13 mouse cellular contexts compared by ENCODE assay signal in the genomic region with DNA sequence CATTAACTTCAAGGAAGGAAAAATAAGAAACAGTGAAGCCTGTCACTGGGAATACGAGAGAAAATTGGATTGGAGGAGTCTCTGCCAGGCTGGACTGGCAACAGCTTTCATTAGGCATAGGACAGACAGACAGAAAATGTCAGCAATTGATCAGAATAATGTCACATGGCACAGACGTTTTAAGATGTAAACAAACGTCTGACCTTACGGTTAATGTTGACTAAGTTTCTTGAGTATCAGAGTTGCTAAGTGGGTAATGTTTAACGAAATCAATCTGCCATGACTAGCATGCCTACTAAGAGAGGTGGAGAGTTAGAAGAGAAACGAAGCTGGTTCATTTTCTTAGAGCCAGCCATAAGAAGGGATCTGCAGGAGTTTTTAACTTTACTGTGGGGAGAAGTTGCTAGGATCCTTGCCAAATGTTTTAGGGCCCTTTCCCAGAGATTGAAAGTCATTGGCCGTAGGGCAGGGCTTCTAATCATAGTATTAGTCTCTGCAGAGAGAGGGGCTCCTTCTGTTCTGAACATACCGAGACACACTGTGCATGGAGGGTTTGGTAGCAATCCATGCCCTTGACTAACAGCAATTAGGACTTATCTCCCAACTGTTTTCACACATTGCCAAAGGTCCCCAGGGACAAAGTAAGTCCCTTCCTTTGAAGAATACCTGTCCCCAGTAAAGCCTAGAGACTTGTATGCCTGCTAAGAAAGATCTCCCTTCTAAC. TPM values are rescaled to one million over a fixed set of nuclear protein-coding genes. Genes with fewer than 3 reads are reported as not detected.
DNase-seq lines count a peak whose midpoint lies in the region; ATAC-seq and TF ChIP-seq lines count a peak whose summit lies in the region.
"Had no signal": no experiment of that assay in that cellular context is flagged by ENCODE, and none has a peak within 500 bp of the region (broad histone marks: within the 10 kb centered on the region; RNA-seq: fewer than 3 reads in every experiment).

No protein-coding gene starts in this region.

- WGBS in liver, embryonic 13.5 days (ENCODE audit: insufficient replicate concordance), result 62% methylated on average over 8 of the region's 8 CpGs

- H3K36me3 ChIP-seq in testis, adult 2 months (ENCODE audit: control insufficient read depth, insufficient read depth, low read length), result no peaks in the 10 kb centered on the region
- H3K36me3 ChIP-seq in liver, embryonic 13.5 days, result no peaks in the 10 kb centered on the region
- H3K36me3 ChIP-seq: forebrain, embryonic 10.5 days; liver, embryonic 15.5 days had no signal

- H3K9me3 ChIP-seq in liver, embryonic 13.5 days (replicated peaks), result no peaks in the 10 kb centered on the region
- H3K9me3 ChIP-seq: forebrain, embryonic 10.5 days; liver, embryonic 15.5 days had no signal

- H3K9ac ChIP-seq in liver, embryonic 13.5 days, result no peak overlapping the region
- H3K9ac ChIP-seq: liver, embryonic 15.5 days had no signal

- intact Hi-C loops in heart, postnatal 36 days (cut with DNase I), result loop anchor here (5.0 kb wide), 3 partner anchors 89 to 164 kb away; no protein-coding TSS in a partner anchor

- H3K4me3 ChIP-seq in testis, adult 2 months (ENCODE audit: control insufficient read depth, low read depth, low read length), result no peak overlapping the region
- no peak overlapping the region for H3K4me3 ChIP-seq in liver, embryonic 13.5 days (replicated peaks)
- H3K4me3 ChIP-seq: forebrain, embryonic 10.5 days; liver, embryonic 15.5 days; myocyte had no signal

- no peaks in the 10 kb centered on the region for H3K4me1 ChIP-seq in testis, adult 2 months (ENCODE audit: control insufficient read depth, insufficient read depth, low read length)
- peaks cover 62% of the 10 kb centered on the region for H3K4me1 ChIP-seq in liver, embryonic 13.5 days (replicated peaks)

- TF ChIP-seq CTCF in testis, adult 2 months (IDR thresholded peaks at IDR 0.05; ENCODE audit: control insufficient read depth, insufficient read depth, insufficient replicate concordance, low read depth, low read length), result no peak

- H3K4me2 ChIP-seq in liver, embryonic 13.5 days, result no peak overlapping the region
- H3K4me2 ChIP-seq: liver, embryonic 15.5 days had no signal

- no peak for TF ChIP-seq POLR2A in testis, adult 2 months (IDR thresholded peaks at IDR 0.05; ENCODE audit: control insufficient read depth, low read depth, low read length)

- ATAC-seq in liver, embryonic 13.5 days (ENCODE audit: low read depth), result no peak
- no peak for ATAC-seq in activated CD4-positive, CD25-positive, alpha-beta regulatory T cell, adult 4 months
- ATAC-seq: Patski had no signal

- DNase-seq in heart, adult 11 months, result peak; percentile 93
- no peak for DNase-seq in heart, postnatal 36 days
- no peak for DNase-seq in testis, postnatal 14 days (ENCODE audit: low spot score)
- no peak for DNase-seq in liver, embryonic 13.5 days
- no peak for DNase-seq in left cerebral cortex, adult 11 months (ENCODE audit: low spot score)
- DNase-seq in c-Kit-positive CD71-positive TER-119-positive erythroid progenitor cells, embryonic 14.5 days (ENCODE audit: low spot score), result no peak
- DNase-seq: cerebellum, postnatal 14 days had no signal

- H3K27me3 ChIP-seq in testis, adult 2 months (ENCODE audit: control insufficient read depth, insufficient read depth, low read length), result no peaks in the 10 kb centered on the region
- H3K27me3 ChIP-seq in liver, embryonic 13.5 days, result no peaks in the 10 kb centered on the region
- H3K27me3 ChIP-seq: liver, embryonic 15.5 days; Patski had no signal

- peak overlapping the region; percentile 16; the same call in 1 of the 2 replicates for H3K27ac ChIP-seq in testis, adult 2 months (ENCODE audit: control insufficient read depth, insufficient read depth, low read depth, low read length)
- H3K27ac ChIP-seq in liver, embryonic 13.5 days, result peak overlapping the region; percentile 11; the same call in 1 of the 2 replicates
- H3K27ac ChIP-seq: forebrain, embryonic 10.5 days; liver, embryonic 15.5 days had no signal

RNA-seq across cellular contexts. Expression of a gene that starts 2.8 kb away (rescaled TPM):
- 100 to 1,000 TPM; 774 to 837 TPM for total RNA-seq in heart, postnatal 36 days (2021)
- polyA plus RNA-seq in testis, adult 2 months (2012; rRNA removed), result 53.7 and 73.0 TPM in 2 replicates
- polyA plus RNA-seq in liver, embryonic 13.5 days (2015; fragmentation: Nextera tagmentation; extraction: Ambion mirVana), result 86.4 and 112 TPM in 2 replicates
- 100 to 1,000 TPM; 102 to 121 TPM for polyA plus RNA-seq in activated CD4-positive, CD25-positive, alpha-beta regulatory T cell, adult 4 months (2017; shearing (Covaris generic))
